Mouse (Mus musculus) CH12.LX (cell line): ENCODE measurements at regions not wholly inside any gene's neighbourhood (a gene's known extent, or its start where the extent isn't known, plus 50 kb on each side); places are given as distances from the start of the nearest gene placed in this dataset.

Experiments
- DNase-seq: peaks from one replicate; pipeline ENCODE4 v3.0.0-alpha.2; 2013; ENCODE audit errors: extremely low read depth
- H3K27ac ChIP-seq: 2 replicates; pipeline ENCODE4 v1.5.1; 2012; ENCODE audit warnings: low read depth, mild to moderate bottlenecking, control low read depth, moderate library complexity; ENCODE audit not compliant: insufficient read depth
- H3K27me3 ChIP-seq: replicated peaks from 2 replicates; pipeline ENCODE3; 2012; ENCODE audit warnings: inconsistent platforms
- H3K36me3 ChIP-seq, 2 experiments: replicated peaks in 1 of 2; 2 replicates each; pipeline versions ENCODE3 to v1.6.1; 2012; ENCODE audit warnings: inconsistent platforms in 1 of 2, low read length in 1 of 2, mild to moderate bottlenecking in 1 of 2, mixed read lengths in 1 of 2, moderate library complexity in 1 of 2; ENCODE audit not compliant: control insufficient read depth in 1 of 2, insufficient read depth in 1 of 2
- H3K4me1 ChIP-seq, 2 experiments: 2 replicates each; pipeline ENCODE4 v1.6.1; 2012; ENCODE audit warnings: inconsistent platforms in 1 of 2, moderate library complexity in 1 of 2; ENCODE audit not compliant: insufficient read depth in 2 of 2, control insufficient read depth in 1 of 2
- H3K4me2 ChIP-seq: 2 replicates; pipeline ENCODE4 v1.6.1; 2012; ENCODE audit warnings: low read depth, mild to moderate bottlenecking, control low read depth; ENCODE audit not compliant: poor library complexity, insufficient read depth, severe bottlenecking
- H3K4me3 ChIP-seq, 3 experiments: fragments of 150-350 bp in 1 of 3; sonication (generic) in 1 of 3; replicated peaks in 1 of 3; 2 replicates each; pipeline versions ENCODE3 to v1.5.1; 2011 to 2012; ENCODE audit warnings: low read depth in 2 of 3, low read length in 2 of 3, mild to moderate bottlenecking in 2 of 3, moderate library complexity in 2 of 3, control low read depth in 1 of 3, improper control_type of control experiment in 1 of 3, inconsistent platforms in 1 of 3, mixed read lengths in 1 of 3; ENCODE audit not compliant: poor library complexity in 1 of 3
- H3K79me2 ChIP-seq: replicated peaks from 2 replicates; pipeline ENCODE4 v1.6.1; 2012; ENCODE audit warnings: mild to moderate bottlenecking, moderate library complexity; ENCODE audit not compliant: control insufficient read depth, poor library complexity, insufficient read depth, severe bottlenecking; ENCODE audit errors: extremely low read depth
- H3K9ac ChIP-seq: 2 replicates; pipeline ENCODE4 v1.6.1; 2012; ENCODE audit warnings: low read depth, mild to moderate bottlenecking, control low read depth, moderate library complexity; ENCODE audit not compliant: insufficient read depth
- H3K9me3 ChIP-seq: replicated peaks from 2 replicates; pipeline ENCODE3; 2012; ENCODE audit warnings: low read length, inconsistent platforms, mixed read lengths
- BHLHE40 ChIP-seq: IDR thresholded peaks from 2 replicates; pipeline ENCODE4 v1.6.1; 2011; ENCODE audit warnings: mild to moderate bottlenecking, low read depth, low read length, improper control_type of control experiment
- CHD1 ChIP-seq: IDR thresholded peaks from 2 replicates; pipeline ENCODE4 v1.6.1; 2012; ENCODE audit warnings: low read depth, low read length, improper control_type of control experiment, inconsistent platforms
- CHD2 ChIP-seq: IDR thresholded peaks from 2 replicates; pipeline ENCODE4 v1.6.1; 2011; ENCODE audit warnings: low read length, improper control_type of control experiment
- CTCF ChIP-seq, 2 experiments: IDR thresholded peaks in 1 of 2; conservative IDR thresholded peaks in 1 of 2; 2 replicates each; pipeline ENCODE4 v1.5.1; 2011 to 2012; ENCODE audit warnings: low read depth in 2 of 2, low read length in 2 of 2, improper control_type of control experiment in 1 of 2, inconsistent platforms in 1 of 2, mild to moderate bottlenecking in 1 of 2, moderate library complexity in 1 of 2
- EP300 ChIP-seq: IDR thresholded peaks from 2 replicates; pipeline ENCODE4 v1.6.1; 2011; ENCODE audit warnings: low read length, improper control_type of control experiment
- ETS1 ChIP-seq: conservative IDR thresholded peaks from 2 replicates; pipeline ENCODE4 v1.6.1; 2012; ENCODE audit warnings: low read depth, mild to moderate bottlenecking, inconsistent platforms, low read length, improper control_type of control experiment, moderate library complexity
- GABPA ChIP-seq: IDR thresholded peaks from 2 replicates; pipeline ENCODE4 v1.6.1; 2012; ENCODE audit warnings: low read depth, low read length, improper control_type of control experiment, inconsistent platforms; ENCODE audit not compliant: insufficient replicate concordance
- HCFC1 ChIP-seq: IDR thresholded peaks from 2 replicates; pipeline ENCODE4 v1.6.1; 2012; ENCODE audit warnings: low read depth, mild to moderate bottlenecking, inconsistent platforms, low read length, improper control_type of control experiment
- IRF4 ChIP-seq: IDR thresholded peaks from 2 replicates; pipeline ENCODE4 v1.6.1; 2014; ENCODE audit warnings: low read depth, mild to moderate bottlenecking, inconsistent platforms, low read length, improper control_type of control experiment
- JUN ChIP-seq: IDR thresholded peaks from 2 replicates; pipeline ENCODE4 v1.6.1; 2011; ENCODE audit warnings: low read depth, mild to moderate bottlenecking, low read length, improper control_type of control experiment, moderate library complexity; ENCODE audit not compliant: insufficient read depth
- JUND ChIP-seq: conservative IDR thresholded peaks from 2 replicates; pipeline ENCODE4 v1.6.1; 2011; ENCODE audit warnings: low read depth, low read length, improper control_type of control experiment
- KAT2A ChIP-seq: IDR thresholded peaks from 2 replicates; pipeline ENCODE4 v1.6.1; 2012; ENCODE audit warnings: low read length, improper control_type of control experiment, inconsistent platforms; ENCODE audit not compliant: insufficient replicate concordance
- MAFK ChIP-seq: IDR thresholded peaks from 2 replicates; pipeline ENCODE4 v1.6.1; 2011; ENCODE audit warnings: low read length, improper control_type of control experiment; ENCODE audit not compliant: insufficient replicate concordance
- MAZ ChIP-seq: IDR thresholded peaks from 2 replicates; pipeline ENCODE4 v1.6.1; 2012; ENCODE audit warnings: low read depth, mild to moderate bottlenecking, inconsistent platforms, low read length, improper control_type of control experiment, moderate library complexity
- NELFE ChIP-seq: IDR thresholded peaks from 2 replicates; pipeline ENCODE4 v1.6.1; 2011; ENCODE audit warnings: low read depth, low read length, improper control_type of control experiment
- PAX5 ChIP-seq: IDR thresholded peaks from 2 replicates; pipeline ENCODE4 v1.6.1; 2012; ENCODE audit warnings: low read length, inconsistent platforms, mixed read lengths
- POLR2A ChIP-seq: IDR thresholded peaks from 2 replicates; pipeline ENCODE4 v1.6.1; 2011; ENCODE audit warnings: low read depth, mild to moderate bottlenecking, improper control_type of control experiment, low read length
- POLR2AphosphoS2 ChIP-seq: IDR thresholded peaks from 2 replicates; pipeline ENCODE4 v1.6.1; 2011; ENCODE audit warnings: low read depth, low read length, improper control_type of control experiment
- RAD21 ChIP-seq: IDR thresholded peaks from 2 replicates; pipeline ENCODE4 v1.6.1; 2011; ENCODE audit warnings: low read depth, mild to moderate bottlenecking, low read length, improper control_type of control experiment, moderate library complexity
- SIN3A ChIP-seq: IDR thresholded peaks from 2 replicates; pipeline ENCODE4 v1.6.1; 2012; ENCODE audit warnings: low read length, improper control_type of control experiment, inconsistent platforms
- SMC3 ChIP-seq: IDR thresholded peaks from 2 replicates; pipeline ENCODE4 v1.6.1; 2011; ENCODE audit warnings: low read depth, low read length, improper control_type of control experiment
- TCF12 ChIP-seq: IDR thresholded peaks from 2 replicates; pipeline ENCODE4 v1.6.1; 2014; ENCODE audit warnings: low read depth, mild to moderate bottlenecking, inconsistent platforms, low read length, improper control_type of control experiment
- UBTF ChIP-seq: IDR thresholded peaks from 2 replicates; pipeline ENCODE4 v1.6.1; 2012; ENCODE audit warnings: low read depth, mild to moderate bottlenecking, inconsistent platforms, low read length, improper control_type of control experiment, moderate library complexity
- USF2 ChIP-seq: conservative IDR thresholded peaks from 2 replicates; pipeline ENCODE4 v1.6.1; 2011; ENCODE audit warnings: low read depth, low read length, improper control_type of control experiment
- ZC3H11A ChIP-seq: IDR thresholded peaks from 2 replicates; pipeline ENCODE4 v1.6.1; 2012; ENCODE audit warnings: low read depth, mild to moderate bottlenecking, inconsistent platforms, low read length, improper control_type of control experiment
- ZKSCAN1 ChIP-seq: IDR thresholded peaks from 2 replicates; pipeline ENCODE4 v1.6.1; 2012; ENCODE audit warnings: low read depth, inconsistent platforms, low read length, improper control_type of control experiment, borderline replicate concordance
- ZNF384 ChIP-seq: IDR thresholded peaks from 2 replicates; pipeline ENCODE4 v1.6.1; 2012; ENCODE audit warnings: low read depth, low read length, improper control_type of control experiment, inconsistent platforms
- dilution Hi-C: fragments of 300-500 bp; cut with MboI; formaldehyde crosslinking; loops from 2 replicates; pipeline ENCODE4 v1.14.3; 2020; ENCODE audit warnings: low sequenced_read_pairs; ENCODE audit not compliant: extremely low pct_unique_long_range_greater_than_20kb, extremely low pct_ligation_motif_present
- in situ Hi-C: fragments of 300-500 bp; cut with MboI; formaldehyde crosslinking; loops from 3 replicates; pipeline ENCODE4 v1.14.3; 2019; ENCODE audit warnings: low sequenced_read_pairs, low pct_ligation_motif_present, low pct_unique_long_range_greater_than_20kb, mixed read lengths

GRCm38 (mm10) chr7:125146025-125146424 lies 298.5 kb upstream of the Kdm8 start:
- H3K9me3 ChIP-seq, result no peaks in the 10 kb centered on the region
- H3K4me1 ChIP-seq, result no peaks in the 10 kb centered on the region
- H3K79me2 ChIP-seq, result no peaks in the 10 kb centered on the region
- H3K36me3 ChIP-seq, result no peaks in the 10 kb centered on the region
- DNase-seq, result no peak
- no peak overlapping the region for H3K4me3 ChIP-seq
- H3K27me3 ChIP-seq, result peaks cover 84% of the 10 kb centered on the region
- TF ChIP-seq CHD2, result no peak
- TF ChIP-seq CTCF (conservative IDR thresholded peaks at IDR 0.05 in 1 of 2, IDR thresholded peaks at IDR 0.05 in 1 of 2; ENCODE audit: low read depth in 2 of 2, low read length in 2 of 2), result no peak
- no peak for TF ChIP-seq SIN3A
- TF ChIP-seq IRF4, result no peak
- TF ChIP-seq TCF12, result no peak
- no peak for TF ChIP-seq GABPA
- TF ChIP-seq ETS1, result no peak
- no peak for TF ChIP-seq MAZ
- no peak for TF ChIP-seq KAT2A
- TF ChIP-seq USF2, result no peak
- no peak for TF ChIP-seq JUN
- no peak for TF ChIP-seq POLR2AphosphoS2
- no peak for TF ChIP-seq EP300
- TF ChIP-seq PAX5, result no peak
- TF ChIP-seq BHLHE40, result no peak
- no peak for TF ChIP-seq HCFC1
- no peak for TF ChIP-seq ZC3H11A
- no peak for TF ChIP-seq CHD1
- TF ChIP-seq POLR2A, result no peak
- TF ChIP-seq SMC3, result no peak
- H3K4me2 ChIP-seq, result no peak overlapping the region
- dilution Hi-C loops (no loop called here), in situ Hi-C loops (loop anchor here (25.0 kb wide), 1 partner anchor 241 kb away; no protein-coding TSS in a partner anchor)
- no peak overlapping the region for H3K9ac ChIP-seq
- H3K27ac ChIP-seq, result no peak overlapping the region

- Histone ChIP-seq H3K4me3 (no peak overlapping the region), H3K9ac (no peak overlapping the region), H3K79me2 (no peaks in the 10 kb centered on the region), H3K27ac (no peak overlapping the region), H3K27me3 (peaks cover 89% of the 10 kb centered on the region), H3K4me1 (no peaks in the 10 kb centered on the region), H3K36me3 (no peaks in the 10 kb centered on the region), H3K4me2 (no peak overlapping the region), H3K9me3 (no peaks in the 10 kb centered on the region)
- no peak for DNase-seq
- in situ Hi-C loops, result loop anchor here (25.0 kb wide), 1 partner anchor 238 kb away; no protein-coding TSS in a partner anchor
- dilution Hi-C loops, result no loop called here
- no peak for TF ChIP-seq ZKSCAN1
- TF ChIP-seq TCF12, result no peak
- no peak for TF ChIP-seq POLR2AphosphoS2
- no peak for TF ChIP-seq UBTF
- TF ChIP-seq JUND, result no peak
- no peak for TF ChIP-seq KAT2A
- no peak for TF ChIP-seq ZNF384
- no peak for TF ChIP-seq NELFE
- TF ChIP-seq RAD21, result no peak
- no peak for TF ChIP-seq MAFK
- TF ChIP-seq JUN, result no peak
Measured at GRCm38 (mm10) chr7:125149151-125149550, 295.3 kb upstream of the Kdm8 start.
